Mouse (Mus musculus): ENCODE data around the gene Rab38. TPM values are rescaled to one million over a fixed set of nuclear protein-coding genes. Genes with fewer than 3 reads are reported as not detected.

Rab38 gene
- 2.2 and 2.5 TPM in 2 replicates for polyA plus RNA-seq (2015; fragmentation: Nextera tagmentation; extraction: Ambion mirVana)

GRCm38 (mm10) chr7:88429786-88430691 is at the start of gene Rab38:
Rab38 (plus strand) TSS chr7:88430273.
- WGBS (ENCODE audit: insufficient replicate concordance), result 3% methylated on average over 35 of the region's 35 CpGs
- ATAC-seq (ENCODE audit: insufficient read depth), result peak; percentile 78
- H3K27ac ChIP-seq (replicated peaks), result no peak within 1 kb of the TSS
- H3K4me3 ChIP-seq (replicated peaks), result peak within 1 kb of the TSS; percentile 59
- H3K9ac ChIP-seq, result 0 out of 2 replicates have a peak within 1 kb of the TSS, but pooled peaks have one; percentile 15
- H3K27me3 ChIP-seq, result no peaks in the 10 kb centered on the region
- peaks cover 7% of the 10 kb centered on the region; the same call in 1 of the 2 replicates for H3K4me1 ChIP-seq (replicated peaks)
- no peaks in the 10 kb centered on the region for H3K9me3 ChIP-seq (replicated peaks)
- no peaks in the 10 kb centered on the region for H3K36me3 ChIP-seq (replicated peaks)
- H3K4me2 ChIP-seq, result peak within 1 kb of the TSS; percentile 79

GRCm38 (mm10) chr7:88394568-88394967 is 35.5 kb upstream of the Rab38 start:
- WGBS (ENCODE audit: insufficient replicate concordance), result 67% methylated on average over 1 of the region's 1 CpGs
- Histone ChIP-seq H3K9me3 (replicated peaks) (no peaks in the 10 kb centered on the region), H3K27ac (replicated peaks) (no peak overlapping the region), H3K36me3 (replicated peaks) (no peaks in the 10 kb centered on the region), H3K9ac (no peak overlapping the region), H3K4me3 (replicated peaks) (no peak overlapping the region), H3K4me1 (replicated peaks) (no peaks in the 10 kb centered on the region), H3K4me2 (no peak overlapping the region), H3K27me3 (no peaks in the 10 kb centered on the region)
- ATAC-seq (ENCODE audit: insufficient read depth), result no peak

DNA sequence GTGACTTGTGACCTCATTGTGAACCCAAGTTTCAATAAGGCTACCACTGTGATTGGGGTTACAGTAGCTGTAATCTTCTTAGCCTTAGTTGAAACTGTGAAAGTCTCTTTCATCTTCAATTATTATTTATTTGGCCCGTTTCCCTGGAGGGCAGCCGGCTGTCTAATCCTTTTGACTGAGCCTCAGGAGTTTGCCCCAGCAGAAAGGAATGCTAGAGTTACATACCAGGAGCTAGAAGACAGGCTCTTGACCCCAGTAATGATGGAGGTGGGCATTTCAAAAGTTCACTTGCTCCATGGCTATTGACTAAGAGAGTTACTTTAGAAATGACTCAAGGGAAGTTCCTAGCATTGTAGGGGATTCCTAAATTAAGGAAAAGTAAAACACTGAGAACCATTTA is 34.3 kb upstream of the Rab38 start:
- no peaks in the 10 kb centered on the region for H3K36me3 ChIP-seq (replicated peaks)
- H3K9ac ChIP-seq, result no peak overlapping the region
- no peak for ATAC-seq (ENCODE audit: insufficient read depth)
- H3K4me3 ChIP-seq (replicated peaks), result no peak overlapping the region
- no peaks in the 10 kb centered on the region for H3K27me3 ChIP-seq
- WGBS (ENCODE audit: insufficient replicate concordance), result 49% methylated on average over 2 of the region's 2 CpGs
- H3K4me2 ChIP-seq, result no peak overlapping the region
- no peak overlapping the region for H3K27ac ChIP-seq (replicated peaks)
- no peaks in the 10 kb centered on the region for H3K9me3 ChIP-seq (replicated peaks)
- no peaks in the 10 kb centered on the region for H3K4me1 ChIP-seq (replicated peaks)

DNA sequence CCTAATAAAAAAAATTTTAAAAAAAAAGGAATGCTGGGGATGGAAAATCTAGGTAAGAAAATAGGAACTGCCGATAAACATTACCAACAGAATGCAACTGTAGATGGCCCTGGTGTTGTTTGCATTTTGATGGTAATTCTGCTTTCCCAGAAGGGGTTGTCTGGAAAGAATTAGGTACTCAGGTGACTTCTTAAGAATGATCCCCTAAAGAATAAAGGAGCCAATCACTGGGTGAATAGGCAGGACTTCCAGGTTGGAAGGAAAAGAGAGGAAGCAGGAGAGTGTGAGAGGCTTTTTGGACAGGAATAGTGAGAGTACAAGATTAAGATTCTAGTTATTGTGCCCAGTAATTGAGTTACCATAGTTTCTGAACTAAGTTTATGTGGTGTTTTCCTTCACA is 24.8 kb upstream of the Rab38 start:
- Histone ChIP-seq H3K27ac (replicated peaks) (no peak overlapping the region), H3K4me1 (replicated peaks) (no peaks in the 10 kb centered on the region), H3K9ac (no peak overlapping the region), H3K36me3 (replicated peaks) (no peaks in the 10 kb centered on the region), H3K4me2 (no peak overlapping the region), H3K27me3 (no peaks in the 10 kb centered on the region), H3K9me3 (replicated peaks) (no peaks in the 10 kb centered on the region), H3K4me3 (replicated peaks) (no peak overlapping the region)
- ATAC-seq (ENCODE audit: insufficient read depth), result no peak
- 74% methylated on average over 1 of the region's 1 CpGs for WGBS (ENCODE audit: insufficient replicate concordance)

- no peaks in the 10 kb centered on the region for H3K36me3 ChIP-seq (replicated peaks)
- no peaks in the 10 kb centered on the region for H3K4me1 ChIP-seq (replicated peaks)
- H3K9me3 ChIP-seq (replicated peaks), result no peaks in the 10 kb centered on the region
- no peak overlapping the region for H3K4me3 ChIP-seq (replicated peaks)
- H3K27ac ChIP-seq (replicated peaks), result no peak overlapping the region
- ATAC-seq (ENCODE audit: insufficient read depth), result no peak
- no peak overlapping the region for H3K9ac ChIP-seq
- no peaks in the 10 kb centered on the region for H3K27me3 ChIP-seq
- WGBS (ENCODE audit: insufficient replicate concordance), result 64% methylated on average over 2 of the region's 2 CpGs
- H3K4me2 ChIP-seq, result no peak overlapping the region
Measured at GRCm38 (mm10) chr7:88406466-88406865, 23.6 kb upstream of the Rab38 start.

DNA sequence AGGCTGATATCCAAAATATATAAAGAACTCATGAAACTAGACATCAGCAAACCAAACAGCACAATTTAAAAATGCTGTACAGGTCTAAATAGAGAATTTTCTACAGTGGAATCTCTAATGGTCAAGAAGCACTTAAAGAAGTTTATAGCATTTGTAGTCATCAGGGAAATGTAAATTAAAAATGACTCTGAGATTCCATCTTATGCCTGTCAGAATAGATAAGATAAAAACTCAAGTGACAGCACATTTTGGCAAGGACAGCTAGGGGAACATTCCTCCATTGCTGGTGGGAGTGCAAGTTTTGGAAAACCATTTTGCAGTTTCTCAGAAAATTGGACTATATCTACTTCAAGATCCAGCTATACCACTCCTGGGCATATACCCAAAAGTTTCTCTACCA is 8.3 kb upstream of the Rab38 start:
- H3K36me3 ChIP-seq (replicated peaks), result no peaks in the 10 kb centered on the region
- H3K4me2 ChIP-seq, result no peak overlapping the region
- ATAC-seq (ENCODE audit: insufficient read depth), result no peak
- no peak overlapping the region for H3K4me3 ChIP-seq (replicated peaks)
- no peaks in the 10 kb centered on the region for H3K4me1 ChIP-seq (replicated peaks)
- no peaks in the 10 kb centered on the region for H3K9me3 ChIP-seq (replicated peaks)
- no peak overlapping the region for H3K27ac ChIP-seq (replicated peaks)
- no peaks in the 10 kb centered on the region for H3K27me3 ChIP-seq
- H3K9ac ChIP-seq, result no peak overlapping the region

- H3K9ac ChIP-seq, result no peak overlapping the region
- H3K27ac ChIP-seq (replicated peaks), result no peak overlapping the region
- ATAC-seq (ENCODE audit: insufficient read depth), result no peak
- no peaks in the 10 kb centered on the region for H3K9me3 ChIP-seq (replicated peaks)
- H3K4me2 ChIP-seq, result no peak overlapping the region
- no peaks in the 10 kb centered on the region for H3K27me3 ChIP-seq
- no peaks in the 10 kb centered on the region for H3K4me1 ChIP-seq (replicated peaks)
- no peaks in the 10 kb centered on the region for H3K36me3 ChIP-seq (replicated peaks)
- no peak overlapping the region for H3K4me3 ChIP-seq (replicated peaks)
- WGBS (ENCODE audit: insufficient replicate concordance), result 10% methylated on average over 2 of the region's 2 CpGs
Measured at GRCm38 (mm10) chr7:88423889-88424288, 6.2 kb upstream of the Rab38 start.

DNA sequence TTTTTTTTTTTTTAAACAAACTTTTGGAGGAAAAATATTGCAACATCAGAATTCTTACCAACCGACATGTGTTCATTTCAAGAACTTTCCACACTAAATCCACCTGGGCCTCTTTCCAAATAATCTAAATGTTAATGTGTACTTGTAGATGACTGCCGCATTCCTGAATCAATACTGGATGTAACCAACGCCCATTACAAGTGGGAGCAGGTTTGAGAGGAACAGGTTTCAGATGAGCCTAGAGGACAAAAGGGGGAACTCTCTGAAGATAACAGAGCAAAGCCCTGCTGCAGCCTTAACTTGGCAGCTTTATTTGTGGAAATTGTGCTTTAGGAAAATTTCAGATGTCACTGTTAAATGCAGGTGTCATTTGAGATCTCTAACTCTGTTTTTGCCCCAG is 4.3 kb upstream of the Rab38 start:
- H3K4me2 ChIP-seq, result no peak overlapping the region
- no peaks in the 10 kb centered on the region for H3K27me3 ChIP-seq
- WGBS (ENCODE audit: insufficient replicate concordance), result 34% methylated on average over 3 of the region's 3 CpGs
- H3K9me3 ChIP-seq (replicated peaks), result no peaks in the 10 kb centered on the region
- peaks cover 7% of the 10 kb centered on the region; the same call in 1 of the 2 replicates for H3K4me1 ChIP-seq (replicated peaks)
- no peak overlapping the region for H3K27ac ChIP-seq (replicated peaks)
- ATAC-seq (ENCODE audit: insufficient read depth), result no peak
- H3K36me3 ChIP-seq (replicated peaks), result no peaks in the 10 kb centered on the region
- no peak overlapping the region for H3K4me3 ChIP-seq (replicated peaks)
- no peak overlapping the region for H3K9ac ChIP-seq

- ATAC-seq (ENCODE audit: insufficient read depth), result no peak
- 24% methylated on average over 3 of the region's 3 CpGs for WGBS (ENCODE audit: insufficient replicate concordance)
- Histone ChIP-seq H3K36me3 (replicated peaks) (no peaks in the 10 kb centered on the region), H3K4me2 (no peak overlapping the region), H3K4me1 (replicated peaks) (peaks cover 7% of the 10 kb centered on the region; the same call in 1 of the 2 replicates), H3K4me3 (replicated peaks) (no peak overlapping the region), H3K9me3 (replicated peaks) (no peaks in the 10 kb centered on the region), H3K27ac (replicated peaks) (no peak overlapping the region), H3K27me3 (no peaks in the 10 kb centered on the region), H3K9ac (no peak overlapping the region)
Measured at GRCm38 (mm10) chr7:88427484-88427883, 2.6 kb upstream of the Rab38 start.

DNA sequence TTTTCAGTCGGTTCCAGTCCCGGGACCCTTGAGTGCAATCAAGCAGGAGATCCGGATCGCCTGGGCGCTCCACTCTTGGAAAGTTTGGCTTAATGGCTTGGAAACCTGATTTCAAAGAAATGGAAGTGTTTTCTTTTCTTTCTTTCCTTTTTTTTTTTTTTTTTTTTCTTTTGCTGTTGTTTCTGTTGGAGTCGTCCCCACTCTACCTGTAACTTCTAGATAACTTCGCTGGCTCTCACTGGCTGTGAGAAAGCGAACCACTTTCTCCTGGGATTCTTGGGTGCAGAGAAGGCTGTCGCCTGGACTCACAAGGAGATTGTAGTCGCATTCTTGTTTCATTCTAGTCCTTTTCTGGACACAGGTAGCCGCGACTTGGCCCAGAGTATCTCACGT is 615 bp downstream of the Rab38 start:
- 0 out of 2 replicates have a peak overlapping the region, but pooled peaks have one; percentile 15 for H3K9ac ChIP-seq
- H3K27ac ChIP-seq (replicated peaks), result no peak overlapping the region
- no peaks in the 10 kb centered on the region for H3K27me3 ChIP-seq
- WGBS (ENCODE audit: insufficient replicate concordance), result 2% methylated on average over 13 of the region's 13 CpGs
- H3K36me3 ChIP-seq (replicated peaks), result no peaks in the 10 kb centered on the region
- ATAC-seq (ENCODE audit: insufficient read depth), result no peak
- H3K4me3 ChIP-seq (replicated peaks), result peak overlapping the region; percentile 59
- peak overlapping the region; percentile 79 for H3K4me2 ChIP-seq
- H3K9me3 ChIP-seq (replicated peaks), result no peaks in the 10 kb centered on the region
- peaks cover 7% of the 10 kb centered on the region; the same call in 1 of the 2 replicates for H3K4me1 ChIP-seq (replicated peaks)

- no peaks in the 10 kb centered on the region for H3K36me3 ChIP-seq (replicated peaks)
- no peak overlapping the region for H3K4me2 ChIP-seq
- no peak overlapping the region for H3K4me3 ChIP-seq (replicated peaks)
- no peak overlapping the region for H3K27ac ChIP-seq (replicated peaks)
- no peaks in the 10 kb centered on the region for H3K4me1 ChIP-seq (replicated peaks)
- ATAC-seq (ENCODE audit: insufficient read depth), result no peak
- no peaks in the 10 kb centered on the region for H3K27me3 ChIP-seq
- no peaks in the 10 kb centered on the region for H3K9me3 ChIP-seq (replicated peaks)
- no peak overlapping the region for H3K9ac ChIP-seq
Measured at GRCm38 (mm10) chr7:88440301-88440700, 10.2 kb downstream of the Rab38 start.

DNA sequence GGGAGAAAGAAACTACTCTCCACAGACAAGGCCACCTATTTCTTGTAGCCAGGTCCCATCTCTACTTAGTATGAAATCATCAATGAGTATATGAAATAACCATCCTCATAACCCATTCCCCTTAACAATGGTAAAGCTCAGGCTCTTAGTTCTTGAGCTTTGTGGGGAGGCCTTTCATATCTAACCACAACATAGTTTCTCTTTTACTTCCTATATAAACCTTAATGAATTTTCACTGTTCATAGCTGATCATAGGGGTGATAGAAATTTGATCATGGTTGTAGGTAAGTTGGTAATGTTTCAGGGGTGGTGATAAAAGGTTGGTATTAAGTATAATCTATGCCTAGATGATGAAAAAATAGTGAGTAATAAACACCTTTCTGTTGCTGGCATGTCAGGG is 12.6 kb downstream of the Rab38 start:
- no peak overlapping the region for H3K9ac ChIP-seq
- no peak overlapping the region for H3K4me3 ChIP-seq (replicated peaks)
- H3K36me3 ChIP-seq (replicated peaks), result no peaks in the 10 kb centered on the region
- ATAC-seq (ENCODE audit: insufficient read depth), result no peak
- H3K9me3 ChIP-seq (replicated peaks), result no peaks in the 10 kb centered on the region
- no peaks in the 10 kb centered on the region for H3K27me3 ChIP-seq
- H3K27ac ChIP-seq (replicated peaks), result no peak overlapping the region
- no peak overlapping the region for H3K4me2 ChIP-seq
- H3K4me1 ChIP-seq (replicated peaks), result no peaks in the 10 kb centered on the region
